In genomic region chr8:89406688-89407087, GRCm38 (mm10) we compare ENCODE assay signal across 28 mouse cellular contexts.
"Had no signal": no experiment of that assay in that cellular context is flagged by ENCODE, and none has a peak within 500 bp of the region (broad histone marks: within the 10 kb centered on the region; RNA-seq: fewer than 3 reads in every experiment).

No protein-coding gene starts in this region.

- ATAC-seq: forebrain, embryonic 13.5 days; forebrain, embryonic 14.5 days; forebrain, embryonic 15.5 days; forebrain, embryonic 16.5 days; forebrain, postnatal 0 days had no signal

- H3K36me3 ChIP-seq: embryonic facial prominence, embryonic 10.5 days; embryonic facial prominence, embryonic 12.5 days; embryonic facial prominence, embryonic 13.5 days; embryonic facial prominence, embryonic 15.5 days; forebrain, embryonic 10.5 days; forebrain, embryonic 12.5 days; forebrain, embryonic 15.5 days had no signal

- H3K4me3 ChIP-seq: embryonic facial prominence, embryonic 10.5 days; embryonic facial prominence, embryonic 12.5 days; embryonic facial prominence, embryonic 13.5 days; embryonic facial prominence, embryonic 15.5 days; erythroblast, embryonic 14.5 days; forebrain, embryonic 10.5 days; forebrain, embryonic 12.5 days; forebrain, embryonic 13.5 days; forebrain, embryonic 15.5 days; gastrocnemius, adult 2 months; heart, adult 2 months had no signal

- H3K4me1 ChIP-seq: embryonic facial prominence, embryonic 12.5 days; embryonic facial prominence, embryonic 15.5 days; forebrain, embryonic 12.5 days; forebrain, embryonic 13.5 days; forebrain, embryonic 15.5 days had no signal

- H3K9me3 ChIP-seq: embryonic facial prominence, embryonic 10.5 days; embryonic facial prominence, embryonic 12.5 days; embryonic facial prominence, embryonic 13.5 days; embryonic facial prominence, embryonic 15.5 days; forebrain, embryonic 10.5 days; forebrain, embryonic 12.5 days; forebrain, embryonic 13.5 days; forebrain, embryonic 15.5 days had no signal

- H3K27me3 ChIP-seq: embryonic facial prominence, embryonic 12.5 days; embryonic facial prominence, embryonic 13.5 days; forebrain, embryonic 12.5 days; forebrain, embryonic 15.5 days had no signal

- H3K27ac ChIP-seq: embryonic facial prominence, embryonic 10.5 days; embryonic facial prominence, embryonic 12.5 days; embryonic facial prominence, embryonic 13.5 days; embryonic facial prominence, embryonic 15.5 days; forebrain, embryonic 10.5 days; forebrain, embryonic 12.5 days; forebrain, embryonic 13.5 days; forebrain, embryonic 15.5 days; gastrocnemius, adult 2 months; heart, adult 2 months had no signal

- H3K4me2 ChIP-seq: embryonic facial prominence, embryonic 12.5 days; embryonic facial prominence, embryonic 13.5 days; embryonic facial prominence, embryonic 15.5 days; forebrain, embryonic 12.5 days; forebrain, embryonic 13.5 days; forebrain, embryonic 15.5 days had no signal

- DNase-seq: cerebellum, adult 8-10 months; cerebellum, adult 9-10 months; cerebellum, adult 9-11 months; cerebellum, postnatal 10 days; cerebellum, postnatal 14 days; cerebellum, postnatal 25 days; cerebellum, postnatal 36 days; embryo, embryonic 11 days; forebrain, postnatal 0 days; gastrocnemius, adult 2 months; gastrocnemius, postnatal 10 days; gastrocnemius, postnatal 14 days; gastrocnemius, postnatal 25 days; gastrocnemius, postnatal 36 days; heart, adult 11 months; heart, adult 18-20 months; heart, adult 2 months had no signal

- H3K9ac ChIP-seq: embryonic facial prominence, embryonic 12.5 days; embryonic facial prominence, embryonic 13.5 days; embryonic facial prominence, embryonic 15.5 days; forebrain, embryonic 12.5 days; forebrain, embryonic 13.5 days; forebrain, embryonic 15.5 days; forebrain, postnatal 0 days had no signal
